Mouse (Mus musculus) frontal cortex, adult 2 months (tissue): ENCODE data around the gene Usp9x. TPM values are rescaled to one million over a fixed set of nuclear protein-coding genes. Genes with fewer than 3 reads are reported as not detected.

Source experiments
- DNase-seq, 2 experiments: peaks; one replicate each; pipeline ENCODE4 v3.0.0; 2022; ENCODE audit warnings: low spot score in 1 of 2; ENCODE audit errors: extremely low spot score in 1 of 2
- polyA plus RNA-seq: library from polyadenylated mRNA; depleted of rRNA; stranded (reverse); fragments of >200 nt; gene quantifications from 2 replicates; pipeline ENCODE4 v1.2.3, GENCODE M21; 2012; rRNA removed

Gene Usp9x
- polyA plus RNA-seq = 49.5 and 54.3 TPM in 2 replicates

GRCm38 (mm10) chrX:13071241-13071775 is at the start of gene Usp9x:
TSS of gene Usp9x (plus strand) at chrX:13071498.
- no peak for DNase-seq

DNA sequence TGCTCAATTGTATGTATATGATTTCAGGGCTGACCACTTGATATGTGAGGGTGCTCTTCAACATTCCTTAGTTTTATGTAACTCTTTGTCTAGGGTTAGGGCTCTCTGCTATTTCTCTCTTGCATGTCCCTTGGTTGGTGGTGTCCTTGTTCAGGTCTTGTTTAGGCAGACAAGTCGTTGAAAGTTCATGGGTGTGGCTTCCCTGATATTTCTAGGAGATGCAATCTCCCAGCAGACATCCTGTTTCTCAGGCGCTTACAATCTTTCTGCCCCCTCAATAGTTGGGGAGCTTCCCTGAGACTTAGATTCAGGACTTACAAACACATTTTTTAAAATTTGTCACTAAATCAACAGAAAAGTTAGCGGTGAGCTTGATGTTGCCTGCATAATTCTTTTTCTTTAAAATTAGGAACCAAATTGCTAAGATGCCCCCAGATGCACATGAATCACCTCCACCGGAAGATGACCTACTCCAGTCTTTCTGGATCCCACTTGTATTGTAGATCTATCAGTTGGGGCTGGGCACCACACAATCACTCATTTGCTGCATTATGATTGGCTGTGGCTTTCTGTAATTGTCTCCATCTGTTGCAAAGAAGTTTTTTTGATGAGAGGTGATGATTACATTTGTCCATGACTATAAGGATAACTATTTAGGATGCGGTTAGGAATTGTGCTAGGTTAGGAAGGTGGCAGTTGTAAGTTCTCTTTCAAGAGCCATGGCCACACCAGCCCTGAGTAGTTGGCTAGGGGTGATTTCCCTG is 48.6 kb upstream of the Usp9x start:
- no peak for DNase-seq

GRCm38 (mm10) chrX:13024539-13025202 is 46.6 kb upstream of the Usp9x start:
- DNase-seq = no peak

DNA sequence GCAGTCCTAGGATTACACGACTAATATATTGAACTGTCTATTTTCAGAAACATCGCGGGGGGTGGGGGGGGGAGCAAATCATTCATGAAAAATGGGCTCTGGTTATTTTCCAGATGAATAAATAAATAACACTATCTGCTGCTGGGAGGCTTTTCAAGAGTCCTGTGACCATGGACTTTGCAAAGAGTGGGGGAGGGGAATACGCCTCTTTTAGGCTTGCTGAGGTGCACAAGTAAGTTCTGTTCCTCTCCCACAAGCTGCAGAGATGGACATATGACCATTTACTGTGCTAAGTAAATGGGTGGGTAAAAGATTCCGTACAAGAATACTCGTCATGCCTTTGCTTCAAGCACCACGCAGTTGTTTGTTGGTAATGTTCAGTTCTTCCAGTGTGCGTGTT is 46.0 kb upstream of the Usp9x start:
- no peak for DNase-seq

DNA sequence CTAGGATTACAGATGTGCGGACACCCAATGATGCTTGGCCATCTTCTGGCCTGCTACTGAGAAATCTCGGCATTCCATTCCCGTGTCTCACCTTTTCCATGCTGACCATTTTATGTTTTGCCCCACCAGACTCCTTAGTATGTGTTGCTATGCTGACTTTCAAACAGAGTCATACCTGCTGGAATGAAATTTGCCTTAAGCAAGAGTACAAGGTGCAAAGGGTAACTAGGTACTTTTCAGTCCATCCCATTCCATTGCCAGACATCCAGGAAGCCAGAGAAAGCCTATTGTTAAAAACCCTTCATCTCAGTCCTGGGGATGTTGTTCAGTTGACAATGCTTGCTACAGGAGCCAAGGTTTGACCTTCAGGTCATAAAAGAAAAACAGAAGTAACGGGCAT is 43.1 kb upstream of the Usp9x start:
- DNase-seq = no peak

GRCm38 (mm10) chrX:13029996-13030395 is 41.3 kb upstream of the Usp9x start:
- no peak for DNase-seq

GRCm38 (mm10) chrX:13037085-13037484 is 34.2 kb upstream of the Usp9x start:
- DNase-seq = peak in 1 of 2 experiments; percentile 48

- DNase-seq = peak; percentile 7 to 25
Observed at GRCm38 (mm10) chrX:13039211-13039610, 32.1 kb upstream of the Usp9x start.

DNA sequence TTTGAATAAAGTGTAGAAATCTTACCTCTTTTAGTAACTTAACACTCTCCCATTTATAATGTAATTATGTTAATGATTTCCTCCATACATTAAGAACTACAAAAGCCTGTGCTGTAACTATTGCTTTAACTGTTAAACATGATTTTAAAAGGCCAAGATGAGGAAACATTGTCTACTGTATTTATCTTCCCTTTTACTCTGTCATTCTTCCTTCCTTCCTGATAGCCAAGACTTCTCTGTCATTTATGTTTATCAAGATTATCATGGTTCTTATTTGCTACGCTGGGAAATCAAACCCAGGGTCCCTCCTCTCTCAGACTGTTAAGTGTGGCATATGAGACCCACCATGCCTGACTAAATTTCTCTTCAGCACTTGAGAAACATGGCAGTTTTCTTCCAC is 30.9 kb upstream of the Usp9x start:
- DNase-seq = no peak

GRCm38 (mm10) chrX:13041630-13042129 is 29.6 kb upstream of the Usp9x start:
- peak; percentile 87 to 91 for DNase-seq

GRCm38 (mm10) chrX:13043780-13044179 is 27.5 kb upstream of the Usp9x start:
- DNase-seq = no peak

DNA sequence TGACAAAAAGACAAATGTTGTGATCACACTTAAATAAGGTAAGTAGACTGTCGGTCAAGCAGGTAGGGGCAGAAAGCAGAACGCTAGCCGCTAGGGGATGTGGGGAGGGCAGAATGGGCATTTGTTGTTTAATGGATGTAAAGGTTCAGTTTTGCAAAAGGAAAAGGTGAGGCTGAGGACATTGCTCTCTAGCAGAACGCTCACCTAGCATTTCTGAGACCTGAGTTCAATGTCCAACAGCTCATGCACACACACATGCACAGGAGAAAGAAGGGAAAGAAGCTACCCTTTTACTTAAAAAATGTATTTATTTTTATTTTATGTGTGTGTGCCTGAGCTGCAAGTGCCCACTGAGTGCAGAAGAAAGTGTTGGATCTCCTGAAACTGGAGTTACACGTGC is 26.6 kb upstream of the Usp9x start:
- DNase-seq = no peak

DNA sequence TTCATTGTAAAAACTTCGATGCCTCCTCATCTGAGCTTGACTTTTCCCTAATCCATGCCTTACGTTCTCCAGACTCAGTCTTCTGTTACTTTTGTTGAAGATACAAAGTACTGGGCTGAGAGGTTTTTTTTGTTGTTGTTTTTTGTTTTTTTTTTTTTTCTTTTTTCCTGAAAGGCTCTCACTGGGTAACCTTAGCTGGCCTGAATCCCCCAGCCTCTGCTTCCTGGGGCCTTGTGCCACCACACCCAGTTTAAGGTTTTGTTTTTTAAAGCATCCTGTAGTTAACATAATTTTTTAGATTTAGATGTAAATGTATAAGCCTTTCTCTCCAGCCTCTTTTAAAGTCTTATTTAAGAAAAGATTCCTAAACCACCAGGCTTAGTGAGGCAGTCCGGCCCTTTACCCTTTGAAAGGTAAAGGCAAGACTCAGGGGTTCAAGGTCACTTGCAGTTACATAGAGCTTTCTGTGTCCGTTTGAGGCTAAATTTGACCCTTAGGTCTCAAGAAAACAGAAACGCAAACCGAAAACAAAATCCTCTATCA is 24.3 kb upstream of the Usp9x start:
- no peak for DNase-seq

DNA sequence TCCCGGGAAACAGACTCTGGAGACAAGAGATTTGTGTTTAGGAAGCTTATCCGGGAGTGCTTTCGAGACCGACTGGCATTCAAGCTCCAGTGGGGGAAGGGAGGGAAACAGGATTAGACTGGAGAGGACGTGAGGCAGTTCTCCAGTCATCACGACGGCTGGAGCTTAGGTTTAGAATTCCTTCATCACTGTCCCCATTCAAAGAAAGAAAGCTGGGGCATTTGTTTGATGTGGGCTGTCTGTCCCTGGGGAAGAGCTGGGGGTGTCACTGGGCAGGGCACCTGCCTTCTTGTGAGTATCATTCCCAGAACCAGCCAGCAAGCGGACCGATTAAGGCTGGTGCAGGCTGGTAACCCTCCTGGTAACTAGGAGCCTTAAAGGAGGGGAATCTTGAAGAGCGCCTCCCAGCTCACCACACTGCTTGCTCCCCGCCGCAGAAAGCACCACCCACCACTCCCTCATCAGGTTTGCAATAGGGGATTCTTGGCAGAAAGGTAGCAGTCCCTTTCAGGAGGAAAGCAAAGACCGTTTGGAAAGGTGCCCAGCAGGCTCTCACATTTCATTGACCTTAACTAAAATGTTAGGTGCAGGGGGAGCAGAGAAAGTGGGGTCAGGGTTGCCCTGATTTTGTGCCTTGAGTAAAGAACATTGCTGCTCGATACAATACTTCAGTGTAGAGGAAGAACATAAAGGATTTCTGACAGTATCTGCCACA is 23.5 kb upstream of the Usp9x start:
- peak; percentile 29 to 73 for DNase-seq

DNA sequence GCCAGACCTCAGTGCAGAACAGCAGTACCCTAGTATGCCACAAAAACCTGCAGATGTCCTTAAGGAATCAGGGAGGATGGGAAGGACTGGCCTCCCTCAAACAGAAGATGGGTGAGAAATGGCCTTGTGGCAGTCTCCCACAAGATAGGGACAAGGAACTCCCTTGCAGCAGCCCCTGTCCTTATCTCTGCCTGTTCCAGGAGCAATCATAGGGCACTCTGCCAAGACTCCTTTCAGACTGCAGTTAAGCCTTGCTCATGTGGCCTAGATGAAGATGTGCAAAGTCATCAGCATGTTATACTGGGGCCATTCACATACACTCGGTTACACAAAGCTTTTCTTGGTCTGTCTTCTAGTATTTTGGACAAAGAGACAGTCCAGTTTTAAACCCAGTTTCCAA is 16.7 kb upstream of the Usp9x start:
- DNase-seq = no peak

GRCm38 (mm10) chrX:13061961-13062360 is 9.3 kb upstream of the Usp9x start:
- no peak for DNase-seq

DNA sequence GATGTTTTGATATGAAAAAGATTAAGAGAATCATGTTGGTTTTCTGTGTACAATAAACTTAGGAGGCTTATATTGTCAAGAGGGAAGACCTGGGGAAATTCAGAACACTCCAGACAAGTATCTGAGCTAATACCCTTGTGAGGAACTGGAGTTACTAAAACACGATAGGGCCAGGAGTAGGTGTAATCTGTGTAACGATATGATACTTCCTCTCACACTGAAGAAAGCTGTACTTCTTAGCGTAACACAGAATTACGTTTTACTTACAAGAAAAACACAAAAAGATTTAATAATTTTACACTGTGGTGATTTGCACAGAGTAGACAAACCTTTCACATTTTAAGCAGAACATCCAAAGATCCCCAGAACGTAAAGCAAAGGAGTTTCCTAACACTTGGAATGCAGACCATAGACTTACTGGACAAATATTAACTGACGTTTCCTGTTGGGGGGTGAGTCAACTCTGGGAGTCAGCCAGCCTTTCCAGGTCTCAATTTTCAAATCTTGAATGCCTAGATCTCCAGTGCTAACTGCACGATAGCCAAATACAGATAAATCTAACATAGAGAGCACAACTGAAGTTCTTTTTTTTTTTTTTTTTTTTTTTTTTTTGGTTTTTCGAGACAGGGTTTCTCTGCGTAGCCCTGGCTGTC is 6.9 kb upstream of the Usp9x start:
- no peak for DNase-seq

DNA sequence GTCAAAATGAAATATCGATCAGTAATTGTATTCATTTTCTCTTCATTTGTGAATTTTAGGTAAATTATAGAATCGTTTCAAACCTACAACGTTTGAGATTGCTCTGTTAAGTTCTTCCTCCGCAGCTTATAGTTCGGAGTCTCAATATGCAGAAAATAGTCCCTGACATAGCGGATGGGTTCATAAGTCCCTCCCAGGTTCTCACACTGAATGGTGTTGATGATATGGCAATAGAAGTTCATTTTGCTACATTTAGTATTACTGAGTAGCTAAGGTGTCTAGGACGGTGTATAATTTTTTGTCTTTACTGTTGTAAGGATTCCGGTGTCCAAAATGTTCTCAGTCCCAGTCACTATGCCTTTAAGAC is 1.1 kb upstream of the Usp9x start:
- no peak for DNase-seq

DNA sequence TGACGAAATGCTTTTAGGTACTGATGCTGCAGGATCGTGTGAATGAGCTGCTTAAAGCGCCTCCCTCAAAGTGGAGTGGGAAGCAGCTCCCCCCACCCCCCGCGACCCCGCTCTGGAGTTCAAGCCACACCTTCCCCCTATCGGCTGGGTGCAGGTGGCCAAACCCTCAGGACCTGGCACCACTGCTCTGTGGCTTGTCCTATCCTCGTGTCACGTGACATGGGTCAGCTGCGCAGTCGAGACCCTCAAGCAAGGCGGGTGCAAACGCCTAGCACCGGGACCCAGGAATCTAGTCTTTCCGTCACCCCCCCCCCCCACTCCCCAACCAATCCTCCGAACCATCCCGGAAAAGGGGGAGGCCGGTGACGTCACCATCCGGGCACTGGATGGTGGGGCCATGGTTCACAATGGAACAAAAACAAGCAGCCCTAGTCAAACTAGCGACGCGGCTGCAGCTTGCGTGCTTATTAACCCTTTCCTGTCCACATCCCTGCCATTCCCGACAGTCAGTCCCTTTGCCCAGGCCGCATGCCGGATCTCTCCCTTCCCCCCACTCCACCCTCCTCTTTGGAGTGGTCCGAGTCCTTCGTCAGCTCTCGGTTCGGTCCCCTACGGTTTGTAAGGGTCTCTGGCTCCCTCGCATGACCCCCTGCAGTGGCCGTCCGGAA is 591 bp upstream of the Usp9x start:
- peak; percentile 86 to 93 for DNase-seq
